Mouse (Mus musculus) regulatory T cell (primary cell): Measurements from ENCODE around the gene Ppp1r13l.

Experiments used
- in situ Hi-C: fragments of 300-600 bp; cut with MboI, MseI; formaldehyde crosslinking; loops from one replicate; pipeline ENCODE4 v1.15.1; 2025; ENCODE audit warnings: high pct_unique_total_duplicates

Gene Ppp1r13l

GRCm38 (mm10) chr7:19405417-19405816 is 45.9 kb downstream of the Ppp1r13l start:
- in situ Hi-C loops: no loop called here

GRCm38 (mm10) chr7:19409753-19410152 is 50.2 kb downstream of the Ppp1r13l start:
- in situ Hi-C loops: no loop called here

DNA sequence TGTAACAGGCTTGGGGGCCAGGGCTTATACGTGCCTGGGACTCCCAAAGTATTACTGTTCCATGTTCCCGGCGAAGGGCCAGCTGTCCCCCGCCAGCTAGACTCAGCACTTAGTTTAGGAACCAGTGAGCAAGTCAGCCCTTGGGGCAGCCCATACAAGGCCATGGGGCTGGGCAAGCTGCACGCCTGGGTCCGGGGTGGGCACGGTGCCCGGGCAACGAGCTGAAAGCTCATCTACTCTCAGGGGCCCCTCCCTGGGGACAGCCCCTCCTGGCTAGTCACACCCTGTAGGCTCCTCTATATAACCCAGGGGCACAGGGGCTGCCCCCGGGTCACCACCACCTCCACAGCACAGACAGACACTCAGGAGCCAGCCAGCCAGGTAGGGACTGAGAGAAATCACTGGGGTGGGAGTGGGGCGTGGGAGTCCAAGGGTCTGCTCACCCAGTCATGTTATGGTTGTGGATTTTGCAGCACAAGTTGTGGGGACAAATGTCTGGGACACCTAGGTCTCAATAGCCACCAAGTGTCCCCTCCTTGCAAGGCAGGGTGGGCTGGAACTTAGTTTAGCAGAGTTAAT is 51.3 kb downstream of the Ppp1r13l start:
- in situ Hi-C loops: no loop called here

DNA sequence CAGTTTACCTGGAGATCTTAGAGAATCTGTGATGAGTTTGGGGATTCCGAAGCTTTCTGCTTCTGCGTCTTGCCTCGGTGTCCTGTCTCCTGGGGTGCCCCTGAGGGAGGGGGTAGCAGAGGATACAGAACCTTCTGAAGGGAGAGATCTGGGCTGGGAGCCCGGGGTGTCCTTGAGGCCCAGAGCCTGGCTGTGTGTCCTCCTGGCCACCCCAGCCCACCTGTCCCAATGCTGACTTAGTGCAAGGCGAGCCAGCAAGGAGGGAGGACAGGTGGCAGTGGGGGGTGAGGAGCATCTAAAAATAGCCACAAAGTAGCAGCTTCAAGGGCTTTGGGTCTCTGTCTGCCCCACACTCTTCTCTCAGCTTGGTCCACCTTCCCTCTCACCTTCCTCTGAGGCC is 52.2 kb downstream of the Ppp1r13l start:
- in situ Hi-C loops: no loop called here

DNA sequence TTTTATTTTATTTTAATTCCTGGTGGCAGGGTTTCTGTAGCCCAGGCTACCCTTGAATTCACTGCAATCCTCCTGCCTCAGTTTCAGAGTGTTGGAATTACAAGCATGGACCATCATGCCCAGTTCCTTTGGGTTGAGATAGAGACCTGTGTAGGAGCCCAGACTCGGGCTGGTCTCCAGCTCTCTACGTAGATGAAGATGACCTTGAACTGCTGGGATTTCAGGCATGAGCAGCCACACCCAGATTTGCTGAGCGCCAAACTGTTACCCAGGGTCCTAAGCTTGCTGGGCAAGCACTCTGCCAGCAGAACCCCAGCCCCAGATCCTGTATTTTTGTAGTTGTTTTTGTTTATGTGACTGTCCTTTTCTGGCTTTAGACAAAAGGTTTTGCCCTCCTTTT is 54.0 kb downstream of the Ppp1r13l start:
- in situ Hi-C loops: no loop called here

DNA sequence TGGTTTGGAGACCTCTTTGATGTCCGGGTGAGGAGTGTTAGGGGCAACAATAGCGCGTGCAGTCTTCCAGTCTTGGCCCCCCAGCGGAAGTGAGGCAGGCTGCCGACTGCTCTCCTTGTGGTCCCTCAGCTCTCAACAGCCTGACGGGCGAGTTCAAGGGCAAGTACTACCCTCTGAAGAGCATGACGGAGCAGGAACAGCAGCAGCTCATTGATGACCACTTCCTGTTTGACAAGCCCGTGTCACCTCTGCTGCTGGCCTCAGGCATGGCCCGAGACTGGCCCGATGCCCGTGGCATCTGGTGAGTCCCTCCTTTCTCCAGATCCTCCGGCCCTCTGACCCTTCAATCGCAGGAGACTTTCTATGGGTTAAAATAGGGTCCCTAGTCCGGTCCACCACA is 57.0 kb downstream of the Ppp1r13l start:
- in situ Hi-C loops: no loop called here

GRCm38 (mm10) chr7:19420121-19420520 is 60.6 kb downstream of the Ppp1r13l start:
- in situ Hi-C loops: loop anchor here (5.0 kb wide), 1 partner anchor 77 kb away; no protein-coding TSS in a partner anchor

- in situ Hi-C loops: loop anchor here (5.0 kb wide), 1 partner anchor 76 kb away; no protein-coding TSS in a partner anchor
Measured at GRCm38 (mm10) chr7:19420821-19421636, 61.5 kb downstream of the Ppp1r13l start.

DNA sequence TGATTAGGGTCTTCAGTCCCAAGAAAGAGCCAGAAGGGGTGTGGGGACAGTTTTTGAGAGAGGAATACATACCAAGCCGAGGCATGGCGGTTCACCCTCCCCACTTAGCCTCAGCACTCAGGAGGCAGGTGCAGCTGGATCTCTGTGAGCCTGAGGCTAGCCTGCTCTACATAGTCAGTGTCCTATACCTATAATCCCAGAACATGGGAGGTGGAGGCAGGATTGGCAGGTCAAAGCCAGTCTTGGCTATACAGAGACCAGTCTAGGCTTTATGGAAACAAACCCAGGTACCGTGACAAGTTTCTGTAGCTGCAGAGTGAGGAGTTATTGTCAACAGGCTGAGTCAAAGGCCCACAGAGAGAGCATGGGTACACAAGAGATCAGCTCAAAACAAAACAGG is 63.5 kb downstream of the Ppp1r13l start:
- in situ Hi-C loops: loop anchor here (5.0 kb wide), 1 partner anchor 74 kb away; no protein-coding TSS in a partner anchor

- in situ Hi-C loops: loop anchor here (5.0 kb wide), 1 partner anchor 73 kb away; no protein-coding TSS in a partner anchor
Measured at GRCm38 (mm10) chr7:19424051-19424450, 64.5 kb downstream of the Ppp1r13l start.

GRCm38 (mm10) chr7:19426349-19426748 is 66.8 kb downstream of the Ppp1r13l start:
- in situ Hi-C loops: no loop called here

DNA sequence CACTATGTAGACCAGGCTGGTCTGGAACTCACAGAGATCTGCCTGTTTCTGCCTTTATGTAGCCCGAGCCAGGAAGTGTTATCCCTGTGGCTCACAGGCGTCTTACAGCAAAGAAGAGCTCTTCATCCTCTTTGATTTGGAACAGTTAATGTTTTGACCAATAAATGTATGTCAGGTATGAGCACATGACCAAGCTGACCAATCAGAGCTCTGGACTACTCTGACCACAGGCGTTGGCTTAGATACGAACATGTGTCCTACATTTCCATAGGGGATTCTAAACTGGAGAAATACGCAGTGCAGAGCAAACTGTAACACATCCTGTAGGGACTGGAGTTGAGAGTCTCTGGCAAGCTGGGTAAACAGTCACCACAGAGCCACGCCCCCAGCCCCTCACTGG is 67.3 kb downstream of the Ppp1r13l start:
- in situ Hi-C loops: no loop called here
